Mouse (Mus musculus) brain, adult 10 weeks (tissue): ENCODE results near the gene Igfbp7. TPM values are rescaled to one million over a fixed set of nuclear protein-coding genes. Genes with fewer than 3 reads are reported as not detected.

Experiments
- polyA plus RNA-seq: library from polyadenylated mRNA; stranded (reverse); fragments of 350-450 nt; fragmentation: Illumina TruSeq; extraction: RNeasy Lipid Tissue Mini Kit (QIAGEN cat#74804); gene quantifications from one replicate; pipeline ENCODE4 v1.2.3, GENCODE M21; 2015; ENCODE audit warnings: low read depth, low replicate concordance

Gene Igfbp7
- polyA plus RNA-seq = 38.7 TPM

DNA sequence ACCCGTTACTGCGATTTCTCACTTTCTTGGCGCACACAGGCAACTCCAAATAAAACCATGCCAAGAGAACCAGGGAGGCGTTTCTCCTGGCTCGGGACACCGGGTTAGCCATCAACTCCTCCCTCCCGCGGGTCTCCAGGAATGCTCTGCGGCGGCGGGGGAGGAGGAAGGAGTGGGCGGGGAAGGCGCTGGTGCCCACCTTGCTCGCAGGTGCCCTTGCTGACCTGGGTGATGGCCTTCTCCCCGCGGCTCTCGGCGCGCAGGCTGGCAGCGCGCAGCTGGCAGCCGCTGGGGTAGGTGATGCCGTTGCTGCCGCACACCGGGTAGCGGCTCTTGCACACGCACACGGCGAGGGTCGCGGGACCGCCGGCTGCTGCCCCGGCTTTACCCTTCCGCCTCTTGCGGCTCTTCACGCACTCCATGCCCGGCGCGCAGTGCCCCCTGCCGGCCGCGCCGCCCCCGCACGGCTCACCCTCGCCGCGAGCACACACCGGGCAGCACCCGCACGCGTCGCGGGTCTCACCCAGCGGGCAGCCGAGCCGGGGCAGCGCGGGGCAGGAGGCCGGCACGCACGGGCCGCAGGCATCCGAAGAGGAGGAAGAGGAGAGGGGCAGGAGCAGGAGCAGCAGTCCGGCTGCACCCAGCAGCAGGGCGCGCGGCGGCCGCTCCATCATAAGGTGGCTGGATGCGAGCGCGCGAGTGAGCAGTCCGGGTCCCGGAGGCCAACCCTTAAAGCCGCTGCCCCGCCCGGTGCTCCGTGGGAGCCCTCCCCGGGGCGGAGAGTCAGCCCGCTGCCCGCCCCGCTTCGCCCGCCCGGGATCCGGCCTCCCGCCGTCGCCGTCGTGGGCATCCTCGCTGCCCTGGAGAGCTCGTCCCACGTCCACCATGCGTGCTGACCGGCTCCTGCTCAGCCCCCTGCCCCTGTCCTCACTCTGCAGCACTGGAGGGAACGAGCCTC lies at the start of gene Igfbp7:
Igfbp7 (minus strand) TSS at position 701 of the 958 bp plus-strand sequence.

DNA sequence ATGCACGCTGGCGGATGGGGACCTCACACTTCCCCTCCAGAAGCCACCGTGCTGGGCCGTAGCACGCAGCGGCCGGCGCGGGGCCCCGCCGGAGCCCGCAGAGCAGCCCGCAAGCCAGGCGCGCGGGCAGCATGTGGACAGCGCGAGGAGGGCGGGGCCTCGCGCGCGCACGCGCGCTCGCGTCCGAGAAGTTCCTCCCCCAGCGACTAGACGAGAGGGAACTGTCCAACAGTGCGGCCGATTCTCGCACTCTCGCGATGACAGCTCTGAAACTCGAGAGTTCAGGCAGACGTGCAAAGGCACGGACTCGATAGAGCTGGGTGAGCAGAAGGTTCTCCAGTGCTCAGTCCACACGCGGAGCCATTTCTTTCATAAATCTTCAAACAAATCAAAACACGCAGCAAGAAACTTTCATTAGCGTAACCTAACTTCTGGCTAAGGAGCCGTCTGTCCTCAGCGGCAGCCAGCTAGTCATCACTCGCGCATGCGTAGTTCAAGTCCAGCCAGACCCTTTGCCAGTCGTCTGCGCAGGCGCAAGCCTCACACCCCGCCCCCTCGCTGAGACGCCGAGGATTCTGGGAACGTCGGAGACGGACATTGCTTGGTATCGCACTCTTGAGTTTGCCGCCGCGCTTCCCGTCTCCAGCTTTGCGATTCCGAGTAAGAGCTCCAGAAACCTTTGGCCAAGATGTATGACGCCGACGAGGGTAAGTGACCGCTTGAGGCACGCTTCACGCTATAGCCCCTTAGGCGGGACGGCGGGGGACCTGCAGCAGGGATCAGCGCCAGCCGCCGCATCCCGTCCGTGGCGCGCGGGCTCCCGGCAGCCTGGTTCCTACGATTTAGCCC lies 97.7 kb downstream of the Igfbp7 start, which contains the start of the genes Noa1 and Polr2b:
Noa1 (minus strand) TSS at position 161 of the 849 bp plus-strand sequence.
Polr2b (plus strand) TSS at position 224 of the 849 bp plus-strand sequence.

Other genes starting within 250 kb of the Igfbp7 start
- gene Spink2, start 196.6 kb downstream of the Igfbp7 start, polyA plus RNA-seq = 0.91 TPM
- gene Rest, start 142.6 kb downstream of the Igfbp7 start, polyA plus RNA-seq = 1.9 TPM
- 18.9 TPM for gene Noa1, start 98.0 kb downstream of the Igfbp7 start, polyA plus RNA-seq
- gene Polr2b, start 97.9 kb downstream of the Igfbp7 start, polyA plus RNA-seq = 47.0 TPM